Mouse (Mus musculus): ENCODE results near the gene Gm49380.

DNA sequence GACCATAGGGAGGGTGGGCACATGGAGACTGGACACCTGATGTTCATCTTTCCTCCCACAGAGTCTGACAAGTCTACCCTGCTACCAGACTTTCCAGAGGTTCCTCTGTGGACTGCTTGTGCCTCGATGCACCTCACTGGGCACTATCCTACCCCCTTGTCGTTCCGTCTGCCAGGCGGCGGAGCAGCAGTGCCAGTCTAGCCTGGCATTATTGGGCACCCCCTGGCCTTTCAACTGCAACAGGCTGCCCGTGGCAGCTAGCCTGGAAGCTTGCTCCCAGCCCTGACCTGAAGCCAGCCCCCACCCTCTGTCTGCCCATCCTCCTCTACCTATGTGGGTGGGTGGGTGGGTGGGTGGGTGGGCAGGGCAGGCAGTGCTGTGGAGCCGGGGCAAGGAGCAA lies 7.1 kb downstream of the Gm49380 start:
- TF ChIP-seq CTCF (IDR thresholded peaks at IDR 0.05; ENCODE audit: control insufficient read depth, insufficient read depth, insufficient replicate concordance, low read depth, low read length) (no peak), POLR2A (IDR thresholded peaks at IDR 0.05; ENCODE audit: control insufficient read depth, low read depth, low read length) (no peak)

Data from testis, adult 2 months (tissue).